Mouse (Mus musculus) heart, postnatal 0 days (tissue): Measurements from ENCODE around the gene Gp5. TPM values are rescaled to one million over a fixed set of nuclear protein-coding genes. Genes with fewer than 3 reads are reported as not detected.

ENCODE experiments used
- ATAC-seq: fragments of 200-750 bp; cut with Nextera tagmentation; 2 replicates; pipeline ENCODE4 v1.8.0; 2017; ENCODE audit warnings: low read depth, moderate number of reproducible peaks, moderate library complexity; ENCODE audit not compliant: insufficient read depth
- DNase-seq: peaks from one replicate; pipeline ENCODE4 v3.0.0-alpha.2; 2016; ENCODE audit warnings: low spot score
- H3K27ac ChIP-seq: fragments of 300-500 bp; sonication (generic); 2 replicates; pipeline ENCODE4 v1.5.1; 2014; ENCODE audit warnings: low read depth, mild to moderate bottlenecking
- H3K27me3 ChIP-seq: fragments of 300-500 bp; sonication (generic); 2 replicates; pipeline ENCODE4 v1.6.1; 2014; ENCODE audit warnings: low read length, mixed read lengths; ENCODE audit not compliant: control insufficient read depth, insufficient read depth
- H3K36me3 ChIP-seq: fragments of 300-500 bp; sonication (generic); replicated peaks from 2 replicates; pipeline ENCODE4 v1.6.1; 2014; ENCODE audit warnings: low read length, mixed read lengths; ENCODE audit not compliant: control insufficient read depth, insufficient read depth
- H3K4me1 ChIP-seq: fragments of 300-500 bp; sonication (generic); 2 replicates; pipeline ENCODE4 v1.6.1; 2014; ENCODE audit warnings: antibody characterized with exemption; ENCODE audit not compliant: control insufficient read depth, insufficient read depth
- H3K4me2 ChIP-seq: fragments of 300-500 bp; sonication (generic); 2 replicates; pipeline ENCODE4 v1.6.1; 2014; ENCODE audit warnings: low read depth, mild to moderate bottlenecking, low read length, moderate library complexity
- H3K4me3 ChIP-seq: fragments of 300-500 bp; sonication (generic); 2 replicates; pipeline ENCODE4 v1.5.1; 2014; ENCODE audit warnings: low read depth, low read length
- H3K9ac ChIP-seq: fragments of 300-500 bp; sonication (generic); replicated peaks from 2 replicates; pipeline ENCODE4 v1.6.1; 2014; ENCODE audit warnings: low read depth, low read length, mixed read lengths
- H3K9me3 ChIP-seq: fragments of 300-500 bp; sonication (generic); replicated peaks from 2 replicates; pipeline ENCODE4 v1.6.1; 2016; ENCODE audit warnings: low read length; ENCODE audit not compliant: control insufficient read depth
- CTCF ChIP-seq: IDR thresholded peaks from 2 replicates; pipeline ENCODE4 v1.5.1; 2016; ENCODE audit warnings: antibody characterized with exemption, control low read depth, low read depth
- EP300 ChIP-seq: IDR thresholded peaks from 2 replicates; pipeline ENCODE4 v1.6.1; 2016; ENCODE audit warnings: antibody characterized with exemption, low read depth
- WGBS: fragments of 180-500 bp; shearing (Covaris S2); extraction: QIAGEN DNeasy Blood & Tissue Kit; methylation state at CpG from one replicate; pipeline ENCODE4 v1.1.7; 2014; 5-methylcytosine and 5-hydroxymethylcytosine counted together
- polyA plus RNA-seq: library from polyadenylated mRNA; unstranded; fragments of >200 nt; fragmentation: Nextera tagmentation; extraction: Ambion mirVana; gene quantifications from 2 replicates; pipeline ENCODE4 v1.2.1, GENCODE M21; 2015
- total RNA-seq: library from RNA; depleted of rRNA; stranded (reverse); fragments of >200 nt; gene quantifications from 2 replicates; pipeline ENCODE4 v1.2.3, GENCODE M21; 2014; ENCODE audit warnings: low replicate concordance

Gp5 gene
- total and polyA plus RNA-seq, 2 experiments from 2014 or later = 0.19 to 0.53 TPM

- no peak for ATAC-seq
- H3K27me3 ChIP-seq = peaks cover 43% of the 10 kb centered on the region
- H3K9ac ChIP-seq = no peak overlapping the region
- no peak overlapping the region for H3K4me3 ChIP-seq
- 71% methylated on average over 2 of the region's 2 CpGs for WGBS
- TF ChIP-seq EP300 (no peak), CTCF (no peak)
- no peak for DNase-seq
- H3K4me1 ChIP-seq = peaks cover 4% of the 10 kb centered on the region; the same call in 1 of the 2 replicates
- no peak overlapping the region for H3K4me2 ChIP-seq
- H3K36me3 ChIP-seq = no peaks in the 10 kb centered on the region
- H3K9me3 ChIP-seq = no peaks in the 10 kb centered on the region
- H3K27ac ChIP-seq = no peak overlapping the region
Measured at GRCm38 (mm10) chr16:30303411-30303810, 7.2 kb downstream of the Gp5 start.

- Histone ChIP-seq H3K36me3 (no peaks in the 10 kb centered on the region), H3K27me3 (peaks cover 36% of the 10 kb centered on the region), H3K4me2 (no peak overlapping the region), H3K9me3 (no peaks in the 10 kb centered on the region), H3K4me1 (no peaks in the 10 kb centered on the region), H3K27ac (no peak overlapping the region), H3K4me3 (no peak overlapping the region), H3K9ac (no peak overlapping the region)
- DNase-seq (no peak), ATAC-seq (no peak)
- WGBS = 84% methylated on average over 6 of the region's 6 CpGs
- no peak for TF ChIP-seq EP300
- no peak for TF ChIP-seq CTCF
Measured at GRCm38 (mm10) chr16:30302686-30303085, 7.9 kb downstream of the Gp5 start.

- Histone ChIP-seq H3K4me2 (no peak overlapping the region), H3K4me3 (no peak overlapping the region), H3K4me1 (no peaks in the 10 kb centered on the region), H3K9me3 (no peaks in the 10 kb centered on the region), H3K27me3 (peaks cover 18% of the 10 kb centered on the region), H3K9ac (no peak overlapping the region), H3K27ac (no peak overlapping the region), H3K36me3 (no peaks in the 10 kb centered on the region)
- ATAC-seq (no peak), DNase-seq (no peak)
- TF ChIP-seq CTCF = no peak
- TF ChIP-seq EP300 = no peak
- 49% methylated on average over 10 of the region's 10 CpGs for WGBS
Measured at GRCm38 (mm10) chr16:30299711-30300277, 10.8 kb downstream of the Gp5 start.

- Histone ChIP-seq H3K27me3 (peaks cover 13% of the 10 kb centered on the region), H3K36me3 (no peaks in the 10 kb centered on the region), H3K4me2 (no peak overlapping the region), H3K4me3 (no peak overlapping the region), H3K9ac (no peak overlapping the region), H3K9me3 (no peaks in the 10 kb centered on the region), H3K27ac (no peak overlapping the region), H3K4me1 (no peaks in the 10 kb centered on the region)
- ATAC-seq = no peak
- TF ChIP-seq EP300 (no peak), CTCF (no peak)
- 77% methylated on average over 7 of the region's 7 CpGs for WGBS
- DNase-seq = no peak
Measured at GRCm38 (mm10) chr16:30297450-30297849, 13.1 kb downstream of the Gp5 start.

GRCm38 (mm10) chr16:30296601-30297275 is 13.8 kb downstream of the Gp5 start:
- Histone ChIP-seq H3K4me3 (no peak overlapping the region), H3K36me3 (no peaks in the 10 kb centered on the region), H3K27ac (no peak overlapping the region), H3K4me2 (no peak overlapping the region), H3K9ac (no peak overlapping the region), H3K4me1 (no peaks in the 10 kb centered on the region), H3K27me3 (peaks cover 12% of the 10 kb centered on the region), H3K9me3 (no peaks in the 10 kb centered on the region)
- no peak for ATAC-seq
- no peak for TF ChIP-seq EP300
- no peak for TF ChIP-seq CTCF
- 78% methylated on average over 11 of the region's 11 CpGs for WGBS
- no peak for DNase-seq
